Mouse (Mus musculus): ENCODE measurements around the gene Ttc28.

Gene Ttc28

DNA sequence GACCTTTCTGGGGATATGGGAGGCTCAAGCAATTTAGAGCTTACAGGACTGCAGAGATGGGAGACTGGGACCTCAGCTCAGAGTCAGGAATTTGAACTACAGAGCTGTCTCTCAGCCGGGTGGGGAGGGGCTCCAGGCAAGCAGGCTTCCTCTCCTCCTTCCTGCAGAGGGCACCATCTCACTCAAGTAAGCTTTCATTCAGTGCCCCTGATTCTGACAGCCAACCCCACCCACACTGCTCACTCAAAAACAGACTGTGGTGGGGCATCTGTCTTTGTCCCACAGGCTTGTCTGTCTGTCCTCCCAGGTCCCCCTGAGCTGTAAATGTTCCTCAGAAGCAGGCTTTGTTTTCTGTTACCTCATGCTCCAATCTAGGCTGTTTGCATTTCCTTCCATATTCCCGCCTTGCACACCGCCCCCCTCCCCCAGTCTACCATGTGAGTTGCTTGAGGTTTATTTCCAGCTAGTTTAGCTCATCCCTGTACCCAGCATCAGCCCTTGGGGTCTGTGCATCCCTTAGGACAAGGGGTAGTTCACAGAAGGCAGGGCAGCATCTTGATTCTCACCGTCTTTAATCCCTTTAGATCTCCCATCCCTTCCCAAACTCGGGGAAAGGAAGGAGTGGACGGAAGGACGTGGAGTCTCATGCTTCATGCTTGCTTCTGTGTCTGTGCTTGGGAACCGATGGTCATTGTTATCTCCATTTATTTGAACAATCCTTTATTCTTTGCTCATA is 328.5 kb downstream of the Ttc28 start:
- no peak for DNase-seq (ENCODE audit: low read depth, low spot score)

DNA sequence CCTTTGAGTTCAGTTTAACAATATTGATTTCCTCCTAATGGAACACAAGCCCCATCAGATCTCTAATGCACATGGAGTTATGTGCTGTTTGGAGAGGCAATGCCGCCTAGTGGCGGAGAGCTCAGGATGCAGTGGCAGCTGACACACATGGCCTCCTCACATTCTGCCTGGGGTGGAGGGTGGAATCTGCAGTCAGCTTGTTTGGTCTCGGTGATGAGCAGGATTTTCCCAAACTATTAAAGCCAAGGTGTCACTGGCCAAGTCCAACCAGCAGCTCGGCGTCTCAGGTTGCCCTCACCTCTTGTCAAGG is 329.0 kb downstream of the Ttc28 start:
- DNase-seq (ENCODE audit: low read depth, low spot score) = peak; percentile 62

DNA sequence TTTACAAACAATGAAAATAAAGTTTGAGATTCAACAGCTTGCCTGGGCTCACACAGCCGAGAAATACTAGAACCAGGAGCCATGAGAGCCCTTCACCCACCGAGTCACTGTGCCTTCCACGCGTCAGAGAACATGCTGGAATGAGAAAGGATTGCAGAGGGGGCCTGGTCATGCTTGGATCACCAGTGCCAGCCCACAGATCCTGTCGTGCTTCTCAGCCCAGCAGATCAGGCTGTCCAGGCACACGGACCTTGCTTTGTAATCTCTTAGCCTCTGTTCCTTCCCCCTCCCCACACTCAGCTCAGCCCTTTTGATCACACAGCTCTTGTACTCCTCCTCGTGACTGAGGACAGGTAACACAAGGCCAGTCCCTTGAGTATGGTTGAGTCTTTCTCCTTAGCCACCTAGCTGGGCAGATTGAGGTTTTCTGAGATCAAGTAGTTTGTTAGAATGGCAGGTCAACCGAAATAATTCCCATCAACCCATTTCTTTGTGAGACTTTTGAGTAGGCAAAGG is 334.4 kb downstream of the Ttc28 start:
- DNase-seq (ENCODE audit: low read depth, low spot score) = no peak

DNA sequence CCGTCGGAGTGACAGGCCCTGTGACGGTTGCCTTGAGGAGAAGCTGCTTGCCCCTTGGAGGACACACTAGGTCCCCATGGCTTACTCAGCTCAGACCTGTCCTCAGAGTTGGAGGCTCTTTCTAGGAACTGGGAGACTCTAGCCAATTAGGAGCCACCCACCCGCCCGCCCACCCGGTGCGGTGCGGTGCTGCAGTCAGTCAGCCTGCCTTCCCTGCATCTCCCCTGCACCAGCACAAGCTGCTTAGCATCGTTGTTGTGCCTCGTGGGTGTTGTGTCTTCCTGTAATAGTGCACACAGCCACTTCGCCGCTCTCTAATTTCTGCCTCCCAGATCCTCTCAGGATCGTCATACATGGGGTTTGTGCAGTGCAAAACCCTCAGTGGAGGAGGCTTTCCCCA is 335.3 kb downstream of the Ttc28 start:
- no peak for DNase-seq (ENCODE audit: low read depth, low spot score)

GRCm38 (mm10) chr5:111215722-111216121 is 336.1 kb downstream of the Ttc28 start:
- DNase-seq (ENCODE audit: low read depth, low spot score) = peak; percentile 69

- DNase-seq (ENCODE audit: low read depth, low spot score) = no peak
Observed at GRCm38 (mm10) chr5:111216166-111216565, 336.6 kb downstream of the Ttc28 start.

DNA sequence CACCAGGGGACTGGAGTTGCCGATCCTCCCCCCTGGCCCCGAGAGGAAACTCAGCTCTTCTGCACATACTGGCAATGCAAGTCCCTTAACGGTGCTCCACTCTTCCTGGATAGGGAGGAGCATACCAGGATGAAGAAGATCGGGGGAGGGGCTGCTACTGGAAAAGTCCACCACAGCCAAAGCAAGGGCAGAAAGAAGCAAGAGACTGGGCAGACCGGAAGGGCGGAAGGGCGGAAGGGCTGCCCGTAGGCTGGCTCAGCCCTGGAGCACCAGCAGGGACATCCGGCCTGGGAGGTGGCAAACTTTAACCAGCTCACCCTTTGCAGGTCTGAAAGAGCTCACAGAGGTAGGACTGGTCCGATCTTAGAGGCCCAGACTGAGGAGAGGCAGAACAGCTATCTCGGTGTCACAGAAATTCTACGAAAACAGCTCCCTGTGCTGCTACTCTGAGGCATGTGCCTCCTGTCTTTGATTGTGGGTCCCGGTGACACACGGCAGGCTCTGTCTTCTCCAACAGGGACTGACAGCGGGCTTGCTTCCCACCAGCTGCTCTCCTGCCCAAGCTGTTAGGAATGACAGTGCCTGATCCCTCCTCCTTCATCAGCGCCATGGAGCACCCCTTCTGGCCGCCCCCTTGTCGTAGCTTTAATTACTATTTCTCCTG is 338.0 kb downstream of the Ttc28 start:
- no peak for DNase-seq (ENCODE audit: low read depth, low spot score)

DNA sequence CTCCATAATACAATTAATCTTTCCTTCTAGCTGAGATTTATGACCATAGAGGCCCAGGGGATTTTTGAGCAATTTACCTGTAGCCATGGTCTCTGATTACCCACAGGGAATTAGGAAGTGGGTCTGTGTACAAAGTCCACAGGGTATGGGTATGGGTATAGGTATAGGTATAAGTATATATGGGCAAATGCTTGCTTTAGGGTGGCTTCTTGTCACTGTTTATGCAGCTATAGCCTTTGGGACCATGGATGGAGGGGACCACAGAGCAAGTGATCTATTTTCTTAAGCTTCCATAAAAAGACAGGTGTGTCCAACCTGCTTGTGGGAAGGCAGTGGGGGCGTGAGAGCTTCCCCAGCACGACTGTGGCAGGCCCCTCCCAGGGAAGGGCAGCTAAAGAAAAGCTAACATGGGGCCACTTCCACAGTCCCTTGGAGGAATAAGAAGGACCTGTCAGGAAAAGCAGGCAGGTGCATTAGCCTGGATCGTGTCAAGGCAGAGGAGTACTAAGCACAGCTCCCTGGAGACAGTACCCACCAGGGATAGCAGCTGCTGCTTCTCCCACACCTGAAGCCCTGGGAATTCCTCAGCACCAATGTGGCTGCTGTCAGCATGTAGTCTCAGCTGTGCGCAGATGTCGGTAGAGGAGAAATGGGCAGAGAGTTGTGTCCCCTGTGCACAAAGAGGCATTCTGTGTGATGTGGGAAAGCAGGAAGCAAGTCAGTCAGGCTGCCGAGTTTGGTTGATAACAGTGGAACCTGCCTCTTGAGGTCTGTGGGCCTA is 338.7 kb downstream of the Ttc28 start:
- no peak for DNase-seq (ENCODE audit: low read depth, low spot score)

DNA sequence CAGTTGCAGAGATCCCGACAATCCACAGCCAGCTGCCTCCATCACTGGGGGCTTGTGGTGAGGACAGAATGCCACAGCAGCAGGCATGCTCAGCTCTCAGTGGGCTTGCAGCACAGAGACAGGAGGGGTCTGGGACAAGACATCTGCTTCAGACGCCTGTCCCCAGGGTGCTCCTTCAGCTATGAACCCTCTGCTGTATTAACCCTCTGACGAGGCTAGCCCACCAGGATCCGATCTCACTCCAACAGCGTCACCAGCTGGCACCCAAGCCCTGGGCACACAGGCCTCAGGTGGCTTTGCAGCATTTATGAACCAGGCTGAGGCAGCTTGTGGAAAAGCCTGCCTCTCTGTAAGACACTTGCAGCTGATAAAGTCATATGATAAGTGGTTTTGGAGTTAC is 339.4 kb downstream of the Ttc28 start:
- no peak for DNase-seq (ENCODE audit: low read depth, low spot score)

- no peak for DNase-seq (ENCODE audit: low read depth, low spot score)
Observed at GRCm38 (mm10) chr5:111220679-111221380, 341.2 kb downstream of the Ttc28 start.

GRCm38 (mm10) chr5:111222820-111223219 is 343.2 kb downstream of the Ttc28 start:
- no peak for DNase-seq (ENCODE audit: low read depth, low spot score)

DNA sequence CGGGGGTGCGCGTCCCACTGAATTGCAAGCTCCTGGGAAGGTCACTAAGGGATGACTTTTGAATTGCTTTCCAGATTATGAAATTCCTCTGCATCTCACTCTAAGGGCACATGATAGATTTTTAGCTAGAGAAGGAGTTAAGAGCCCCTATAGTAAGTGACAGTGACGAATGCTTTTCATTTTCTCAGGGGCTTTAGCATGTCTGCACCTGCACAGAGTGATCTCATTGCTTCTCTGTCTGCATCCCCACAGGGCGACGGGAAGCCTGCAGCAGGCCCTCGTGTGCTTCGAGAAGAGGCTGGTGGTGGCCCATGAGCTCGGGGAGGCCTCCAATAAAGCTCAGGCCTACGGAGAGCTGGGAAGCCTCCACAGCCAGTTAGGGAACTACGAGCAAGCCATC is 345.7 kb downstream of the Ttc28 start:
- DNase-seq (ENCODE audit: low read depth, low spot score) = peak; percentile 65

DNA sequence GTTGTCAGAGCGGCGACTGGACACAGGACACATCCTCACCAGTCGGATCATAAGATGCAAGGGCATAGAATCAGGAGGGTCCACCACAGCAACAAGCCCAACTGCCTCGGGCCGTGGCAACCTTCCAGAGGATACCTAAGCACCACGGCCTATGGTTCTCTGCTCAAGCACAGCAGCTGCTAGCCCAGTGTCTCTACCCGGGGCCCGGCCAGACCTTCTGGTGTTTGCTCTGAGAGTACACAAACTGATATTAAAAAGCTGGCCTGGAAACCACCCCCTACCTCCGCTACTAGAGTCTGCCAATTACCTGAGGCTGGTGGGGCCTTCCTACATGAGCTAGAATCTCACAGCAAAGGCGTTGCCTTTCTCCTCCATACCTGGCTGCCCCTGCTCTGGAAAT is 346.9 kb downstream of the Ttc28 start:
- no peak for DNase-seq (ENCODE audit: low read depth, low spot score)

- peak; percentile 67 for DNase-seq (ENCODE audit: low read depth, low spot score)
Observed at GRCm38 (mm10) chr5:111227850-111228249, 348.2 kb downstream of the Ttc28 start.

GRCm38 (mm10) chr5:111228302-111229040 is 348.9 kb downstream of the Ttc28 start:
- no peak for DNase-seq (ENCODE audit: low read depth, low spot score)

GRCm38 (mm10) chr5:111229041-111229394 is 349.4 kb downstream of the Ttc28 start:
- DNase-seq (ENCODE audit: low read depth, low spot score) = no peak

DNA sequence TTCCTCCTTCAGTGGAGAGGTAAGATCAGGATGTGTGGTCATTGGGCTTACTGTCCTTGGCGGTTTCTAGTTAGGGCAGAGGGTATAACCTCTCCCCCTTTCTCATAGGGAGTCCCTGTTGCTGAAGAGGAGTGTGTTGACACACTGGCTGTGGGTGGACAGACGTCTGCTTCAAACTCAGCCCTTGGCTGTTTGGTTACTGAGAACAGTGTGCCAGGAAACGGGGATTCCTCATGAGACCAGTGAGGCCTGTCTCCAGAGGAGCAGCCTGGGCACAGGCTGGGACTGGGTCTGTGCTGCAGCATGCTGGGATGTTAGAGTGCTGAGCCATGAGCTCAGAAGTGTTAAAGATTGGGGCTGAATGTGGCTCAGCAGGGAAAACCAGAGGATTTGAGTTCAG is 350.1 kb downstream of the Ttc28 start:
- no peak for DNase-seq (ENCODE audit: low read depth, low spot score)

- peak; percentile 48 for DNase-seq (ENCODE audit: low read depth, low spot score)
Observed at GRCm38 (mm10) chr5:111231044-111231443, 351.4 kb downstream of the Ttc28 start.

- no peak for DNase-seq (ENCODE audit: low read depth, low spot score)
Observed at GRCm38 (mm10) chr5:111231769-111232168, 352.2 kb downstream of the Ttc28 start.

- DNase-seq (ENCODE audit: low read depth, low spot score) = no peak
Observed at GRCm38 (mm10) chr5:111233022-111233709, 353.6 kb downstream of the Ttc28 start.

DNA sequence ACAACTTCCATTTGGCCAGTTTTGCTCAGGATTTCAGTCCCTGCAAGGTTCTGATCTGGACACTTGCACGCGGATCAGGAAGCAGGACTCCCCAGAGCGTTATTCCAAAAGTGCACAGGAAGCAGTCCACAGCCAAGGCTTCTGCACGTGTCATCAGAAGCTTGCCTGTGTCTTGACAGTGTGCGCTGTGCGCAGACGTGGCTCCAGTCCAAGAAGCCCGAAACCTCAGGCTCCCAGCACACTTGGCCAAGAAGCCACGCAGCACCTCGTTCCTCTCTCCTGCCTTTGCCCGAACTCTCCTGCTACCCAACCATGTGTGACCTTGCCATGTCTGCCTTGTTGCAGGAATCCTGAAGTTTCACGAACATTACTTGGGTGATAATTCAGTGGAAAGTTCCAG is 355.5 kb downstream of the Ttc28 start:
- no peak for DNase-seq (ENCODE audit: low read depth, low spot score)

All from forelimb bud, embryonic 11.5 days (tissue).